Mouse (Mus musculus): ENCODE measurements around the gene Xrcc4.

Gene Xrcc4

DNA sequence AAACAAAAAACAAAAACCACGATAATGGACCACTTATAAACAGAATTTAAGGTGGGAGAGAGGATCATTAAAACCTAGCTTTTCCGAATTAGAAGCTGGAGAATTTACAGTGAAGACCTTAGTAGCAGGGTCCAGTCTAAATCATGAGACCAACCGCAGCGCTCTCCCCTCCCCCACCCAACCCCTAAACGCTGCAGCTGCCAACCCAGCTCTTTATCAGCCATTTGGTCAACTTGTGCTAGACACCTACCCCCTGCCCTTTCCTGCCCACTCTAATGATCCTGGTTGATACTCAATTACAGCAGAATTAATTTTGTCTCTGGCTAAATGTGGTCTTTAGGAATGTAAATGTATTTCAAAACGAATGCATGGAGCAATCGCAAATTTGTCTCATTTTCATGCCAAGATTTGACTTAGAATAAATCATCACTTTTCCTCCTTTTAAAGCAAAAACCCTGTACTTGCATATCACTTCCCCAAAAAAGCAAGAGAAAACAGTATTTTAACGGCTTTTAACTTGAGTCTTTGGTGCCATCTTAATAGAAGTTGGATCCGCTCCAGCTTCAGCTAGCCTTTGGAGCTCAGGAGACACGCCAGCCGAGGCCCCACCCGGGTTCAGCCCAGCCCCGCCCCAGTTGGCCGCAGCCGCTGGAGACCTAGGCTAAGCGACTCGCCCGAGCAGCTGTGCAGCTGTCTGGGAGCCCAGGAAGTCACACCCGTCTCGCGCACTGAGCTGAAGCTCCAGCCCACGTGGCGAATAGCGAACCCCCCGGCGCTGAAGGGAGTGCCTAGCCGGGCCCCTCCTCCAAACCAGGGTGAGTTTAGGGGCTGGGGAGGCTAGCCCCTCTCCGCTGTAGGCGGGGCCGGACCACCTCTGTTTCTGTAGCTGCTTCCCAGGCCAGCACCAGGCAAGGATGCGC lies 350.4 kb downstream of the Xrcc4 start:
- peak; percentile 85 for DNase-seq (ENCODE audit: low read depth)

GRCm38 (mm10) chr13:89738275-89738674 lies 351.1 kb downstream of the Xrcc4 start:
- peak; percentile 7 for DNase-seq (ENCODE audit: low read depth)

- DNase-seq (ENCODE audit: low read depth): no peak
These were observed 354.3 kb downstream of the Xrcc4 start for GRCm38 (mm10) chr13:89735111-89735510.

DNA sequence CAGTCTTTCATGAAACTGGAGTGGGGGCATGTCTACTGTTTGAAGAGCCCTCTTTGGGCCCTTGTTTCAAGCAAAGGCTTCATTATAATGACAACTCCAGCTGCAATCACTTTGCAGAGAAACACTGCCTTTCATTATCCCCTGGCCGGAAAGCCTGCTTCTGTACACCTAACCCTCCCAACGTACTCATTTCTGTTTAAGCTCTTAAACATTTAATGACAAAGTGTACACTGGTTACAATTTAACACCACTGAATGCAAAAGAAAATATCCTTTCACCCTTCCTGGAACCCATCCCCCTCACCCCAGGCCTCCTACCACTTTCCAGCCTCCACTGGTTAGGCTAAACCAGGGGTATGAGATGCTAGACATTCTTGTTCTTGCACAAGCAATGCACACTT lies 362.9 kb downstream of the Xrcc4 start:
- no peak for DNase-seq (ENCODE audit: low read depth)
